ENCODE assay signal across 33 mouse cellular contexts in the genomic region with DNA sequence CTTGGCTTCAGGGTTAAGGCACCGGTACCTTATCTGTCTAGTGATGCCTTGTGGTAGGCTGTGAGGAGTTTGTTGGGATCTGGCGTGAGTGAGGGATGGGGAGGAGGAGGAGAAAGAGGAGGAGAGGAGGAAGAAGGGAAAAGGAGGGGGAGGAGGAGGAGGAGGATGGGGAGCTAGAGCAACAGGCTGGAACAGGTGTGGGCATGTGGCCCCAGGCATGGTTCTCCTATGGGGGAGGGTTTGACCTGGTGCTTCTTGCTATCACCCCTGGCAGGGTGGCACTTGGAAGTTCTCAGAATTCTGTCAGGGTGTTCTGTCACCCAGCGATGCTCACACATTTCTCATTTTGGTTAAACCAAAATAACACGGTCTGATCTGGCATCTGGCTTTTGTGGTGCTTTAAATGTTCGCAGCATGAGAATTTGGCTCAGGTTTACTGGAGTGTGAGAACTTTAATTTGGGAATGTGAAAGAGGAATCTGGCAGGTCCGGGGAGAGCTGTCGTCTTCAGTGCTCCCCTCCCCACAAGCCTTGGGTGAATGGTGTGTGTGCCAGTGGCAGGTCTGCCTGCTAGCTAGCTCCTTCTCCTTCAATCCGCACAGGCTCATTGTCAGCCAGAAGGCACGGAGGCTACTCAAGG. TPM values are rescaled to one million over a fixed set of nuclear protein-coding genes. Genes with fewer than 3 reads are reported as not detected.
DNase-seq lines count a peak whose midpoint lies in the region; ATAC-seq and TF ChIP-seq lines count a peak whose summit lies in the region.
"Had no signal": no experiment of that assay in that cellular context is flagged by ENCODE, and none has a peak within 500 bp of the region (broad histone marks: within the 10 kb centered on the region; RNA-seq: fewer than 3 reads in every experiment).

No protein-coding gene starts in this region.

- peak; percentile 90 for DNase-seq in heart, adult 11 months
- DNase-seq in heart, postnatal 14 days: no peak
- DNase-seq in left cerebral cortex, adult 2 months (ENCODE audit: extremely low spot score in 1 of 2, low spot score in 2 of 2): no peak
- no peak for DNase-seq in left cerebral cortex, postnatal 36 days (ENCODE audit: low spot score in 2 of 2)
- peak; percentile 84 for DNase-seq in brain, adult 2 months (ENCODE audit: low read depth, low spot score)
- DNase-seq in liver, embryonic 11.5 days (ENCODE audit: low spot score): no peak
- DNase-seq: adrenal gland, adult 8-10 months; B cell, adult 2 months; cerebellum, adult 2 months; cerebellum, postnatal 36 days; embryo, embryonic 11 days; gastrocnemius, postnatal 25 days; kidney, adult 9 months; kidney, postnatal 14 days; liver, embryonic 13.5 days; lung, adult 2 months; lung, postnatal 14 days; midbrain, embryonic 14.5 days; retina, postnatal 1 day; spleen, adult 18-20 months; thymus, postnatal 14 days had no signal

- 81% methylated on average over 9 of the region's 9 CpGs for WGBS in liver, embryonic 11.5 days

- H3K4me2 ChIP-seq in liver, embryonic 11.5 days: no peak overlapping the region
- H3K4me2 ChIP-seq: embryonic facial prominence, embryonic 13.5 days; forebrain, embryonic 13.5 days; intestine, embryonic 15.5 days; limb, embryonic 13.5 days; liver, embryonic 13.5 days; neural tube, embryonic 13.5 days had no signal

- H3K9ac ChIP-seq in liver, embryonic 11.5 days (ENCODE audit: low read depth, low read length): no peak overlapping the region
- H3K9ac ChIP-seq: embryonic facial prominence, embryonic 13.5 days; forebrain, embryonic 13.5 days; intestine, embryonic 15.5 days; limb, embryonic 13.5 days; liver, embryonic 13.5 days; neural tube, embryonic 13.5 days had no signal

- intact Hi-C loops in heart, postnatal 14 days (cut with DNase I): loop anchor here (5.0 kb wide), 2 partner anchors 41 to 59 kb away; no protein-coding TSS in a partner anchor
- intact Hi-C loops in left cerebral cortex, adult 2 months (cut with DNase I): loop anchor here (1.0 kb wide), 1 partner anchor 32 kb away; no protein-coding TSS in a partner anchor
- intact Hi-C loops in left cerebral cortex, postnatal 36 days (cut with DNase I): no loop called here

- no peak overlapping the region for H3K4me3 ChIP-seq in left cerebral cortex, adult 2 months
- peak overlapping the region; percentile 61 for H3K4me3 ChIP-seq in E14TG2a.4 (replicated peaks; ENCODE audit: low read length)
- no peak overlapping the region for H3K4me3 ChIP-seq in liver, embryonic 11.5 days (ENCODE audit: low read depth, low read length)
- H3K4me3 ChIP-seq: embryonic facial prominence, embryonic 13.5 days; erythroblast, embryonic 14.5 days; forebrain, embryonic 13.5 days; hindbrain, embryonic 10.5 days; intestine, embryonic 15.5 days; limb, embryonic 13.5 days; liver, embryonic 13.5 days; neural tube, embryonic 13.5 days had no signal

- ATAC-seq in liver, embryonic 11.5 days (replicated peaks; ENCODE audit: low FRiP score): no peak
- ATAC-seq: activated CD4-positive, CD25-positive, alpha-beta regulatory T cell, adult 4 months; forebrain, embryonic 13.5 days; hindbrain, embryonic 16.5 days; intestine, embryonic 15.5 days had no signal

- TF ChIP-seq CTCF in left cerebral cortex, adult 2 months (IDR thresholded peaks at IDR 0.05): no peak
- TF ChIP-seq CTCF in E14TG2a.4 (conservative IDR thresholded peaks at IDR 0.05; ENCODE audit: low read length): no peak

- no peaks in the 10 kb centered on the region for H3K9me3 ChIP-seq in E14TG2a.4 (ENCODE audit: low read length)
- no peaks in the 10 kb centered on the region for H3K9me3 ChIP-seq in liver, embryonic 11.5 days (ENCODE audit: control insufficient read depth, low read length)
- H3K9me3 ChIP-seq: embryonic facial prominence, embryonic 13.5 days; forebrain, embryonic 13.5 days; hindbrain, embryonic 10.5 days; intestine, embryonic 15.5 days; limb, embryonic 13.5 days; liver, embryonic 13.5 days; neural tube, embryonic 13.5 days had no signal

- H3K36me3 ChIP-seq in E14TG2a.4 (ENCODE audit: insufficient read depth, low read length): peaks cover 17% of the 10 kb centered on the region
- H3K36me3 ChIP-seq in liver, embryonic 11.5 days (ENCODE audit: control insufficient read depth, insufficient read depth, low read length): peaks cover 10% of the 10 kb centered on the region
- H3K36me3 ChIP-seq: liver, embryonic 13.5 days had no signal

- peaks cover 69% of the 10 kb centered on the region for H3K4me1 ChIP-seq in E14TG2a.4 (replicated peaks; ENCODE audit: low read depth, low read length)
- H3K4me1 ChIP-seq in liver, embryonic 11.5 days (replicated peaks; ENCODE audit: control insufficient read depth, insufficient read depth, low read length): peaks cover 3% of the 10 kb centered on the region; the same call in 1 of the 2 replicates

- peaks cover 37% of the 10 kb centered on the region for H3K27me3 ChIP-seq in E14TG2a.4 (ENCODE audit: insufficient read depth, low read length)
- H3K27me3 ChIP-seq in liver, embryonic 11.5 days (replicated peaks; ENCODE audit: control insufficient read depth, insufficient read depth, low read length): peaks cover 6% of the 10 kb centered on the region
- H3K27me3 ChIP-seq: embryonic facial prominence, embryonic 13.5 days; forebrain, embryonic 13.5 days; intestine, embryonic 15.5 days; limb, embryonic 13.5 days; neural tube, embryonic 13.5 days had no signal

- peak overlapping the region; percentile 73 for H3K27ac ChIP-seq in left cerebral cortex, adult 2 months
- H3K27ac ChIP-seq in liver, embryonic 11.5 days (ENCODE audit: low read depth, low read length): no peak overlapping the region
- H3K27ac ChIP-seq: embryonic facial prominence, embryonic 13.5 days; forebrain, embryonic 13.5 days; hindbrain, embryonic 10.5 days; intestine, embryonic 15.5 days; limb, embryonic 13.5 days; liver, embryonic 13.5 days; neural tube, embryonic 13.5 days had no signal

RNA-seq across cellular contexts. Expression of a gene that starts 10.2 kb away (rescaled TPM):
- total RNA-seq in heart, postnatal 14 days (2021): 100 to 1,000 TPM; 172 to 178 TPM
- 100 to 1,000 TPM; 180 to 185 TPM for total RNA-seq in left cerebral cortex, adult 2 months (2021)
- total RNA-seq in left cerebral cortex, postnatal 36 days (2021): 100 to 1,000 TPM; 176 to 200 TPM
- polyA plus RNA-seq in liver, embryonic 11.5 days (2014; fragmentation: Nextera tagmentation; extraction: Ambion mirVana): 5.2 and 5.4 TPM in 2 replicates
- total RNA-seq: megakaryocyte-erythroid progenitor cell, adult 5-6 weeks had no signal
- polyA plus RNA-seq: erythroblast, embryonic 14.5 days had no signal

RNA-seq across cellular contexts. Expression of a gene that starts 34.9 kb away (rescaled TPM):
- total RNA-seq in heart, postnatal 14 days (2021): 10 to 100 TPM; 10.3 to 13.9 TPM
- 10 to 100 TPM; 34.3 to 35.8 TPM for total RNA-seq in left cerebral cortex, adult 2 months (2021)
- total RNA-seq in left cerebral cortex, postnatal 36 days (2021): 10 to 100 TPM; 29.2 to 38.0 TPM
- polyA plus RNA-seq in liver, embryonic 11.5 days (2014; fragmentation: Nextera tagmentation; extraction: Ambion mirVana): 15.4 and 15.6 TPM in 2 replicates

RNA-seq across cellular contexts. Expression of a gene that starts 49.4 kb away (rescaled TPM):
- 1 to 10 TPM; 6.0 to 7.8 TPM for total RNA-seq in heart, postnatal 14 days (2021)
- 10 to 100 TPM; 24.8 to 30.1 TPM for total RNA-seq in left cerebral cortex, adult 2 months (2021)
- total RNA-seq in left cerebral cortex, postnatal 36 days (2021): 10 to 100 TPM; 18.6 to 30.8 TPM
- 0.84 and 1.4 TPM in 2 replicates for polyA plus RNA-seq in liver, embryonic 11.5 days (2014; fragmentation: Nextera tagmentation; extraction: Ambion mirVana)
- total RNA-seq: CH12.LX had no signal
- polyA plus RNA-seq: activated CD4-positive, CD25-positive, alpha-beta regulatory T cell, adult 4 months; erythroblast, embryonic 14.5 days had no signal

RNA-seq across cellular contexts. Expression of a gene that starts 50.0 kb away (rescaled TPM):
- total RNA-seq in heart, postnatal 14 days (2021): 100 to 1,000 TPM; 166 to 172 TPM
- 10 to 100 TPM; 29.3 to 29.8 TPM for total RNA-seq in left cerebral cortex, adult 2 months (2021)
- 10 to 100 TPM; 25.4 to 33.2 TPM for total RNA-seq in left cerebral cortex, postnatal 36 days (2021)
- 42.5 and 45.6 TPM in 2 replicates for polyA plus RNA-seq in liver, embryonic 11.5 days (2014; fragmentation: Nextera tagmentation; extraction: Ambion mirVana)
- polyA plus RNA-seq: activated CD4-positive, CD25-positive, alpha-beta regulatory T cell, adult 4 months had no signal

Comparison
In these comparisons a context has a peak if more than half of its experiments do, and no peak if none do; other contexts are left out.
1. DNase-seq: peak in heart, adult 11 months (single experiment) and brain, adult 2 months (single experiment); none in heart, postnatal 14 days (0 of 2), left cerebral cortex, adult 2 months (0 of 2), left cerebral cortex, postnatal 36 days (0 of 2) and liver, embryonic 11.5 days (single experiment).